Mouse (Mus musculus): Measurements from ENCODE around the gene Olfr222.

Olfr222 gene

DNA sequence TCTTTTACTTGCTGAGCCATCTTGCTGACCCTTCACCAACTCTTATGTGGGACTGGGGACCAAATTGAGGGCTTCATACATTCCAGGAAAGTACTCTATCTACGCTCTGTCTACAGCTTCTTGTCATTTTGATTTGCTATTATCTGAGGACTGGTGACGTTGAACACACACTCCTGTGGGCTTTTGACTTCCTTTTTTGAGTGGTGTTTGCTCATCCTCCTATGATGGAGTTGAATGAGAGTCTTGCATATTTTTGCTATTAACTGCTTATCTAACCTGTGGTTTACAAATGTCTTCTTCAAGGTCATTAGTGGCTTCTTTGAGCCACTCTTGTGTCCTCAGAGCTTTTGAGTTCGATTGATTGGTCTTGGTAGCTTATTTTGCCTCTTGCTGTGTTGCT is 35.9 kb downstream of the Olfr222 start:
- no peak for DNase-seq (ENCODE audit: low spot score)

DNA sequence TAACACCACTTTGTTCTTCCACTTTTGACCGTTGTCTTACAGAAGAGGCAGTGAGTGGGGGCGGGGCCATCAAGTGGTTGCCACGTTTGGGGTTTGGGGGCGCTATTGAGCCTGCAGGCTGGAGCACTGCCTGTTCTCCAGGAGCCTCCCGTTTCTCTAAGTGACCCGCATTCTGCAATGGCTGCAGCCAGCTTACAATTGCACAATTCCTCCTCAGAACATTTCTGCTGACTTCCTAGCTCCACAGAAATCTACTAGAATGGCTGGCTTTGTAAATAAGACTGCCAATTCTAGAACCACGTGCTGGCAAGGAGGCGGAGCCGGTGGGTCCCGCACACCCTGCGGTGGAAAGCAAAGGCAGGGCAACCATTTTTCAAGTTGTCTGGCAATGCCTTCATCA is 37.6 kb downstream of the Olfr222 start:
- DNase-seq (ENCODE audit: low spot score) = peak; percentile 49

DNA sequence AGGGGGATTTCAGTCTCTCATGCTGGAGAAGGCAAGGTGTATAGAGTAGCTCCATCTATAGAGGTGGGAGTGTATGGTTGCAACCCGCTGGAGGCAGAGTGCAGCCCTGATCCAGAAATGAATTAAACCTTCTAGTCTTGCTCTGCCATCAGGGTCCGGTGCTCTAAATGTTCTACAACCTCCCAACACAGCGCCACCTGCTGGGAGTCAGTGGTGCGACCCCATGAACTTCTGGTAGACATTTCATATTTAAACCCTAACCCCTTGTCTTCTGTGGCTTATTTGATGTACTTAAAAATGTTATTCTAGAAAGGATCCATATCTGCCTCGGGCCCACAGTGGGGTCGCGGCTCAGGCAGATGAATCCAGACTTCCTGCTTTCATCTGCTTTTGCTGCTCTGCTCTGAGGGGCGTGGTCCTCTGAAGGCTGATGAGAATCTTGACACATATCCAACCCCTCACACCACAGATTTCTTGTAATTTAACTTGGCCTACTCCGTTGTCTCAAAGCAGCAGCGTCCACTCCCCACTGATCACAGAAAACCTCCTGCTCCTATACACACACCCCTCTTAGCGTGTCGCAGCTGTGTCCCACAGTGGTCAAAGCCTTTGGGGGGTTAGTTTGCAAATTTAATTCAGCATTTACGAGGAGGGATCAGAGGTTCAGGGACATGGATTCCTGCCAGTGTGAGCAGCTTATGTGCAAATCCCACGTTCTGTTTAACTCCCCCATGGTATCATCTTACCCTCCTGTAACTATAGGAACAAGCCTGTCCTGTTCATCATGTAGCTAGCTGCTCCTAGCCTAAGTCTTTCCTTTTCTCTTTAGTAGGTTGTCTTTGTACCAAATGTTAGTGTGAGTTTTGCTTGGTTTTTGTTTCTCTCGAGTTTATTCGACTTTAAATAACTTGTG is 38.6 kb downstream of the Olfr222 start:
- peak; percentile 30 for DNase-seq (ENCODE audit: low spot score)

DNA sequence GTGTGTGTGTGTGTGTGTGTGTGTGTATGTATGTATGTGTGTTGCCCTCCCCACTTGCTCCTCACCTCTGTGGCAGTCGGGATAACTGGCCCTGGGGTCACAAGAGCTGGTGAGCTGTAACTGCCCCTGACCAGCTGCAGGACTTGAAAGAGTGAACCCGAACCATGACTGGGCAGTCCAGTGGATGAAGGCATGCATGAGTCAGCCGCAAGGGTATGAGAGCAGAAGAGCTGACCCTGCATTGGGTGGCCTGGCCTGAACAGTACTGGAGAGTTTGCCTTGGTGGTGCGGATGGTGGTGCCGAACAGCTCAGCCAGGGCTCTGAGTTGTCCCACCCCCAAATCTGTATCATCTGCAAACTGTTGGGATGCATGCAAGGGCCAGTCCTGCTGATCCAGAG is 44.5 kb downstream of the Olfr222 start:
- no peak for DNase-seq (ENCODE audit: low spot score)

DNA sequence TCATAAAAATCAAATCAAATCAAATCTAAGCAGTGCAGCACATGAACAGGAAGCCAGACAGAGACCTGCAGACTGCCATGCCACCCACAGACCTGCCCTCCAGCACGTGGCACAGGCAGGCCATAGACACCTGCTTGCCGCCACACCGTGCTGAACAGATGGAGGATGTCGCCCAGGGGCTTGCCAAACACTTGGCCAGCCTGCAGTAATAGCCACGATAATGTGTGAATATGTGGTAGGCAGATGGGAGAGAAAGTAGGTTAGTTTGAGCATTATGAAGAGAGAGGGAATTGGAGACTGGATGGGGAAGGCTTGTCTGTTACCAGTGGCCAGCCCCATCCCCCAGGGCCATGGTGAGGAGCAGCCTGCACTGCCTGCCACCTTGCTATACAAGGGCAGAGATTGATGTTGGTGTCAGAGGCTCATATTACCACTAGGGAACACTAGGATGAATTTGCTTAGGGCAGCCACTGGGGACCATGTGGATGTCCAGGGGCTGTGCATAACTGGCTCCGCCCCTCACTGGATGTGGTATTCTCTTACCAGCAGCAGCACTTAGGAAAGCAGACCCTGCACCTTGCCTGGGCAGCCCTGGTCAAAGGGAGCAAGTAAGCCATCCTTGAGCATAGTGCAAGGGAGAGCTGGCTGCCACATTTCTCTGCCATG is 45.0 kb downstream of the Olfr222 start:
- no peak for DNase-seq (ENCODE audit: low spot score)

DNA sequence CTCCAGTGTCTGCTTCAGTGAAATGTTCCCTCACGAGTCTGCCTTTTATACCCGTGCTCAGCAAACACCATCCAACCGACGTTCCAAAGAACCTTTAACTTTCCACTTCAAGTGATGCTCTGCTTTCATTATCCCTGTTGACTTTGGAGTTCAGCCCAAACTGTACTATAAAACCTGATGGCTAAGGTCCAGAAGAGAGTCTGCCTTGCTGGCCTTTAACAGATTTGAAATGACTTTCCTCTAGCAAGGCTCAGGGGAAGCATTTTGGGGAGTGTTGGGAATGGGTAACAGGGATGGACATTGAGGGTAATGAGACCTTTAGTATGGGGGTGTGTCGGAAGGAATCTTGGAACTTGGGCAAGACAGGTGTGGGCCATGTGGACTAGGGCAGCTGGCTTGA is 45.8 kb downstream of the Olfr222 start:
- DNase-seq (ENCODE audit: low spot score) = no peak

DNA sequence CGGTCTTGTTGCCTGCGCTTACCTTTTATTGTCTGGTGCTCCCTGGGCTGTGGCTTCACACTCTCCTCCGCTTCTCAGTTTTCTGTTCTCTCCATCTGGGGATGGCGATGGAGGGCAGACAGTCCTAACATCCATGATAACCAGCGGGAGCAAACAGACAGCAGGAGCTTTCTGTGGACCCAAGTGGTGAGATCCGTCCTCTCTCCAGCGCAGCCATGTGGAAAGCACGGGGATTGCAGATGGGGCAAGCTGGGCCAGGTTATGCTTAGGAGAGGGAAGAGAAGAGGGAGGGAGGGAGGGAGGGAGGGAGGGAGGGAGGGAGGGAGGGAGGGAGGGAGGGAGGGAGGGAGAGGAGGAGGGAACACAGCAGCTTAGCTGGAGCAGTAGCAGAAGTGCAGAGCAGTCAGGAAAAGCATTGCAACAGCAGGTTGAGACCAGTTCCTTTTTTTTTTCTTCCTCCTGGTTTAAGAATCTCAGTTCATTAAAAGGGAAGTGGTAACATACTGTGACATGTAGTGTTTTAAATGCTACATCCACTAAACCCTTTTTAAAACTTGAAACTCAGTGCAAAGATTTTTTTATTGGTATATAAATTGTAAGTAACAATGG is 49.5 kb downstream of the Olfr222 start, which contains the start of gene Zkscan17:
Gene Zkscan17 (minus strand): TSS at position 280 of the 609 bp plus-strand sequence.
- DNase-seq (ENCODE audit: low spot score) = no peak

DNA sequence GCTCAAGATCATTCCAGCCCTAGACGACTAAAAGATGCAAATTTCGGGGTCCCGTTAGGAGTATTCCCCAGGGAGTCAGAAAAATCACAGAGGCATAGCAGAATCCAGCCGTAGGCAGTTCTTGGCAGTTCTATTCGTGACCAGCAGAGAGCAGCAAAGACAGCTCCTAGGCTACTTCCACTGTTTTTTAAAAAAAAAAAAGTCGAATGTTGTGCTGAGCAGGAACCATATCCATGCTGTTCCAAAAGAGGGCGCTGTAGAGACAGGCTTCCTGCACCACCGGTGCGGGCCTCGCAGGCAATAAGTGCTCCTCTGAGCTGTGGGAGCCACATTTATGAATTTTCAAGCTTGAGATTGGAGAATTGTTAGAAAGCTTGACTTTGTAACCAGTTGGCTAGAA is 50.8 kb downstream of the Olfr222 start:
- peak; percentile 77 for DNase-seq (ENCODE audit: low spot score)

DNA sequence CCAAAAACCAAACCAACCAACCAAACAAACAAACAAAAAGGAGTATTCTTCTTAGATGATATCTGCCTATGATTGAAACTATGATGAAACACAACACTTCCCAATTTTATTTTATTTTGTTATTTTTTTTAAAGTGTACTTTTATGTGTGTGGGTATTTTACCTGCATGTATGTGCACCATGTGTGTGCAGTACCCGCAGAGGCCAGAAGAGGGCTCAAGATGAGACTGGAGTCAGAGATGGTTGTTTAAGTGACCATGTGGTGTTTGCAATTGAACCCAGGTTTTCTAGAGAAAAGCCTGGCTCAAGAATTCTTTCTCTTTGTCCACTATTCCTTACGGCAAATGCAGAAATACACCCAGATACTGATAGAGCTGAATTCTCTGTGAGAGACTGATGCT is 51.9 kb downstream of the Olfr222 start:
- no peak for DNase-seq (ENCODE audit: low spot score)
